Mouse (Mus musculus): Measurements from ENCODE around the gene Dcdc2a. TPM values are rescaled to one million over a fixed set of nuclear protein-coding genes. Genes with fewer than 3 reads are reported as not detected.
A peak's percentile ranks its signal among the peaks of the same experiment; 100 is the strongest.

Dcdc2a gene
- polyA plus RNA-seq, 1 experiment from 2014 or later: 2.5 TPM

DNA sequence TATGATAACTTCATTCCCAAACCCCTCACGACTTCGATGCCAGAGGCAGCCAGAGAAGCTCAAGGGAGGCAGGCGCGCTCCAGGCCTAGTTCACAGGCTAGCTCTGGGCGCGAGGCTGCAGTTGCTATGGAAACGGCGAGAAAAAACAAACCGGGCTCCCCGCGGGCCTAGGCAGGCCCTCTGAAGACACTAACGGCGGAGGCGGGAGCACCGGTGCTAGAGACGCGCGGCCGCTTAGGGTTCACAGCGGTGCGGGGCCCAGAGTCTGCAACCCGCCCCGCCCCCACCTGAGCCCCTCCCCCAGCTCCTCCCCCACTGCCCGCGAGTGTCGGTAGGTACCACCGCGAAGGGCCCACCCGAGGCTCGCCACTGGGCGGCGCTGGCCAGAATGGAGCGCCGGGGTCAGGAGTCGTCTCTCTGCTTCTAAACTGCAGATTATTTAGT, 671 bp upstream of the Dcdc2a start:
- H3K27ac ChIP-seq (replicated peaks): no peak overlapping the region
- peak overlapping the region; percentile 93 for H3K4me2 ChIP-seq (replicated peaks)
- peaks cover 6% of the 10 kb centered on the region for H3K9me3 ChIP-seq
- peaks cover 38% of the 10 kb centered on the region for H3K27me3 ChIP-seq
- WGBS: under 1% methylated on average over 25 of the region's 35 CpGs
- peak overlapping the region; percentile 55 for H3K9ac ChIP-seq (replicated peaks)
- peak; percentile 96 for ATAC-seq (ENCODE audit: low FRiP score, low read depth)
- H3K4me3 ChIP-seq: peak overlapping the region; percentile 52
- peaks cover 16% of the 10 kb centered on the region for H3K4me1 ChIP-seq
- no peaks in the 10 kb centered on the region for H3K36me3 ChIP-seq

DNA sequence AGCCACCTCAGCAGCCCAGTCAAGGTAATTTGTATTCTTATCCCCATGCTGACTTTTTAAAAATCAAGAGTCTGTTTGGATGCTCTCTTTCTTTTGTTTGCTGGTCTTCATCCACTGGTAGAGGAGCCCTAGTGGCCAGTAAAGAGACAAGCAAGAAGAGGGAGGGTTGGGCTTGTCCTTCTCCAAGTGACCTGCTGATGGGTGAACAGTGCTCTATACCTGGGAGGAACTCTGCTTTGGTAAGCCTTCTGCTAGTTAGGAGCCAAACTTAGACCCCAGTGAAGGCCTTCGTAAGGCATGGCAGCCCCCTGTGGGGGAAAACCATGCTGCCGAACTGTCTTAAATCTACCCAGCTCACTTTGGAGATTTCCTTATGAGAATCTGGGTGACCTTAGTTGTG, 10.9 kb downstream of the Dcdc2a start:
- WGBS: 95% methylated on average over 2 of the region's 2 CpGs
- no peaks in the 10 kb centered on the region for H3K9me3 ChIP-seq
- H3K36me3 ChIP-seq: no peaks in the 10 kb centered on the region
- no peak for ATAC-seq (ENCODE audit: low FRiP score, low read depth)
- no peak overlapping the region for H3K27ac ChIP-seq (replicated peaks)
- no peak overlapping the region for H3K9ac ChIP-seq (replicated peaks)
- H3K27me3 ChIP-seq: no peaks in the 10 kb centered on the region
- H3K4me1 ChIP-seq: no peaks in the 10 kb centered on the region
- no peak overlapping the region for H3K4me2 ChIP-seq (replicated peaks)
- H3K4me3 ChIP-seq: no peak overlapping the region

DNA sequence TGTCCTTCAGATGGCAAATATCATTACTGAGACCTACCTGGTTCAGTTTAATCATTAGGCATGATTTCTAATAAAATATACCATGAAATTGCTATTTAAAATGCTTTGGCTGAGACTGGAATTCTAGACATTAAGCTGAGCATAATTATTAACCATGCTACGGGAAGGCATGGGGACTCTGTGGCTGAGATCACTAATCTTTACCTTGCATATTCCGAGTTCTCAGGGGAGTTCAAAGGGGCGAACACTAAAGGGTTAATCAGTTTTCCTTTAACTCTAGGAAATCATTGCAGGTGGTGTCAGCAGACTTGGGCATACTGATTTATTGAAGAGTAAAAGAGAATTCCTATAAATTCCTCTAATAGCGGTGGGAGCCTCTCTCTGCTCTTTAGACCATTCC, 11.4 kb downstream of the Dcdc2a start:
- Histone ChIP-seq H3K36me3 (no peaks in the 10 kb centered on the region), H3K9ac (replicated peaks) (no peak overlapping the region), H3K27me3 (no peaks in the 10 kb centered on the region), H3K27ac (replicated peaks) (no peak overlapping the region), H3K4me1 (no peaks in the 10 kb centered on the region), H3K4me3 (no peak overlapping the region), H3K9me3 (no peaks in the 10 kb centered on the region), H3K4me2 (replicated peaks) (no peak overlapping the region)
- 81% methylated on average over 4 of the region's 4 CpGs for WGBS
- ATAC-seq (ENCODE audit: low FRiP score, low read depth): no peak

DNA sequence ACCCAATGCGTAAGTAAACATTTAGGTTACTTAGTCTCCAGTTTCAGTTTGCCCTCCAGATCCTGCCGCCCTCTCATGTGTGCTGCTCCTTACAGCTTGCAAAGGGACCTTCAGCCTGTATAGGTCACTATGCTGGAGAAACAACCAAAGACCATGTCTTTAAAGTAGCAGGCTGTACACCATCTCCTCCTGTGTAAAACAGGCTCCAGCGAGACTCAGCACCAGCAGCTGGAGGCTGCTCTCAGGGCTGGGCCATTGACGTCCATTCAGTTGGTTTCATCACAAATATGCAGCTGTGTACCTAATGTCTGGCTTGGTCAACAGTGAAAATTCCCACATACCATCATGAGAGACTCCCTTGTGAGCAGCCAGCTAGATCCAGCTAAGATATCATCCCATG, 14.0 kb downstream of the Dcdc2a start:
- H3K27ac ChIP-seq (replicated peaks): no peak overlapping the region
- H3K4me1 ChIP-seq: no peaks in the 10 kb centered on the region
- H3K4me3 ChIP-seq: no peak overlapping the region
- H3K4me2 ChIP-seq (replicated peaks): no peak overlapping the region
- no peaks in the 10 kb centered on the region for H3K27me3 ChIP-seq
- H3K9me3 ChIP-seq: no peaks in the 10 kb centered on the region
- H3K9ac ChIP-seq (replicated peaks): no peak overlapping the region
- no peaks in the 10 kb centered on the region for H3K36me3 ChIP-seq
- no peak for ATAC-seq (ENCODE audit: low FRiP score, low read depth)
- 83% methylated on average over 4 of the region's 4 CpGs for WGBS

DNA sequence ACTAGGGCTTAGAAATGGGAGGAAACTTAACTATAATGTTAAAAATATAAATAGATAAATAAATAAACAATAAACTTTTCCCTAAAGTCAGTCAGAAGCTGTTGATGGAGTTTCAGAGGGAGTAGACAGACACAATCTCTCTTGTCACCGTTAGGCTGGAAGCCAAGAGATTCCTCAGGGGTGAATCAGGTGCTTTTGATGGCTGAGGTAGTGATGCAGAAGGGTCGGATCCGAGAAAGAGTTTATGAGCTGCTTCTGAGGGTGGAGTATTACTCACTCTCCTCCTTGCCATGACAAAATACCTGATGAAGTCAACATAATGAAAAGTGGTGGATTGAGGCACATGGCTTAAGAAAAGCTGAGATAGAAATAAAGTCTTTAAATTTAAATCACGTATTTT, 15.0 kb downstream of the Dcdc2a start:
- WGBS: 89% methylated on average over 4 of the region's 4 CpGs
- H3K4me2 ChIP-seq (replicated peaks): no peak overlapping the region
- no peak overlapping the region for H3K4me3 ChIP-seq
- ATAC-seq (ENCODE audit: low FRiP score, low read depth): no peak
- no peak overlapping the region for H3K27ac ChIP-seq (replicated peaks)
- no peaks in the 10 kb centered on the region for H3K27me3 ChIP-seq
- no peaks in the 10 kb centered on the region for H3K4me1 ChIP-seq
- no peaks in the 10 kb centered on the region for H3K9me3 ChIP-seq
- no peak overlapping the region for H3K9ac ChIP-seq (replicated peaks)
- no peaks in the 10 kb centered on the region for H3K36me3 ChIP-seq

DNA sequence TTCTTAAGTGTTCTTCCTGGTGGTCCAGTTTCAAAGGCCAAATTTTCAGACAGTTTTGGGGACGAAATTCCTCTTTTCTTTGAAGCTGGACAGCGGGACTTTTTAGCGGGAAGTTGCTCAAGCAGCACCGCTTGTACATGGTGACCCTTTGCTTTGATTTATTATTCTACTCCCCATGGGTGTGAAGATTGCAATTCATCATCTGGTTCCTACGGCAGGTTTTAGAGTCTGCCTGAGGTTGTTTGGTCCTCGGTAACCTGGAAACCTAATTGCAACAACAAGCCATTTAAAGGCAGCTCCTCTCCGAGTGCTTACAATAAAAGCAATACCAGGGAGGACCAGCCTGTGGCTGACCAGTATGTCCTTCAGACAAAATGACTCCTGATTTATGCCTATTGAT, 21.5 kb downstream of the Dcdc2a start:
- H3K4me1 ChIP-seq: 0 out of 2 replicates have a peak, but pooled peaks cover 3% of the 10 kb centered on the region
- H3K36me3 ChIP-seq: no peaks in the 10 kb centered on the region
- 32% methylated on average over 7 of the region's 7 CpGs for WGBS

DNA sequence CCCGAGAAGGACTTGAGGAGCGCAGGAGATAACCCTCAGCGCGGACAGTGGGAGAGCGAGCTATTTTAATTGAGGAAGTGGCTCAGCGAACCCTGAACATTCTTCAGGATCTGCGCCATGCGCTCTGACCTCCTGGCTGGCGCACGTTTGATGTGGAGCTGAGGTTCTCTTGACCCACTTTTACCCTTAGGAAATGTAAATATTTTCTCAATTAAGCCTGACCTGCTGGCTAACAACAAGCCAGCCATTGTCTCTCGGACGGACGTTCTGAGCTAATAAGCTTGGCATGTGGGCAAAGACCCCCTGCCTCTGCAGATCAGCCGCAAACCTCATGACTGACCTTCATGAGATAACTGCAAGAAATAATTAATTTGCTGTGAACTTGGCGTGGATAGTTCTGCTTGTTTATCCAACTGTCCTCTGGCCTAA, 27.4 kb downstream of the Dcdc2a start:
- Histone ChIP-seq H3K9me3 (no peaks in the 10 kb centered on the region), H3K4me1 (no peaks in the 10 kb centered on the region; the same call in 1 of the 2 replicates), H3K9ac (replicated peaks) (no peak overlapping the region), H3K4me3 (no peak overlapping the region), H3K4me2 (replicated peaks) (no peak overlapping the region), H3K27ac (replicated peaks) (no peak overlapping the region), H3K36me3 (no peaks in the 10 kb centered on the region), H3K27me3 (no peaks in the 10 kb centered on the region)
- no peak for ATAC-seq (ENCODE audit: low FRiP score, low read depth)
- 29% methylated on average over 15 of the region's 15 CpGs for WGBS

More for the DNA sequence above, 21.5 kb downstream of the Dcdc2a start:
- no peak overlapping the region for H3K4me3 ChIP-seq
- H3K4me2 ChIP-seq (replicated peaks): no peak overlapping the region
- no peaks in the 10 kb centered on the region for H3K27me3 ChIP-seq
- H3K9ac ChIP-seq (replicated peaks): no peak overlapping the region
- H3K9me3 ChIP-seq: no peaks in the 10 kb centered on the region
- no peak overlapping the region for H3K27ac ChIP-seq (replicated peaks)
- no peak for ATAC-seq (ENCODE audit: low FRiP score, low read depth)

DNA sequence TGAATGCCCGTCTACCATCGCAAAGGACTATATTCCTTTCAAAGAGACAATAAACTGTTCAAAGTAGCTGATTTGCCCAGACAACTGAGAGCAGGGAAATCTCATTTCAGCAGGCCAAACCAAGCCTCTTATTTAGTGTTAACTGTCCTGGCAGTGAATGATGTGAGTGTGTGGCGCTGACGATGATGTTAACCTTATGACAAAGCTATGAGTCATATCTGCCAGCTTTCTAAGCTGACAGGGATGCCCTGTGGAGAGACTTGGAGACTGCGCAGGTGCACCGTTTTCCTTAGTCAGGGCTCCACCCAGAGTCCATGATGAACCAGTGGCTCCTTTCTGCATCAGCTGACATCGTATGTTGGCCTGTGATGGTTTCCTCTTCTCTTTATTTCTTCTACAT, 29.3 kb downstream of the Dcdc2a start:
- Histone ChIP-seq H3K27me3 (no peaks in the 10 kb centered on the region), H3K4me2 (replicated peaks) (no peak overlapping the region), H3K36me3 (no peaks in the 10 kb centered on the region), H3K4me3 (no peak overlapping the region), H3K27ac (replicated peaks) (no peak overlapping the region), H3K9me3 (no peaks in the 10 kb centered on the region), H3K4me1 (no peaks in the 10 kb centered on the region; the same call in 1 of the 2 replicates), H3K9ac (replicated peaks) (no peak overlapping the region)
- 91% methylated on average over 7 of the region's 7 CpGs for WGBS
- ATAC-seq (ENCODE audit: low FRiP score, low read depth): no peak

DNA sequence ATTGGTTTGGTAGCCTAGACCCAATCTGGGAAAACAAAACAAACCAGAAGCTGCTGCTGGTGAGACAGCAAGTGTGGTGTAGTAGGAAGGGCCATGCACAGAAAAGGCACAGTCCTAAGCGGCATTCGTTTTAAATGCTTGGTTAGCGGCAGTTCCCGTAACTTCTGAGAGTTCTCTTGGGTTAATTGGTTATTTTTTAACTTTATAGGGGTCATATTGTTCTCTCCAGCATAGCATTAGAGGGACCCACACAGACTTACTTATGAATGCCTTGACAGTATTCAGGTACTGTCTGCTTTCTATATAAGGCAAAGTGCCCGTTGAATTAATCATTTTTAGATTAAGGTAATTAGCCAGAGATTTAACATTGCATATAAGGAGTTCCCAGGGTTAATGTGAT, 35.5 kb downstream of the Dcdc2a start:
- ATAC-seq (ENCODE audit: low FRiP score, low read depth): no peak
- 89% methylated on average over 5 of the region's 5 CpGs for WGBS
- H3K4me1 ChIP-seq: no peaks in the 10 kb centered on the region

DNA sequence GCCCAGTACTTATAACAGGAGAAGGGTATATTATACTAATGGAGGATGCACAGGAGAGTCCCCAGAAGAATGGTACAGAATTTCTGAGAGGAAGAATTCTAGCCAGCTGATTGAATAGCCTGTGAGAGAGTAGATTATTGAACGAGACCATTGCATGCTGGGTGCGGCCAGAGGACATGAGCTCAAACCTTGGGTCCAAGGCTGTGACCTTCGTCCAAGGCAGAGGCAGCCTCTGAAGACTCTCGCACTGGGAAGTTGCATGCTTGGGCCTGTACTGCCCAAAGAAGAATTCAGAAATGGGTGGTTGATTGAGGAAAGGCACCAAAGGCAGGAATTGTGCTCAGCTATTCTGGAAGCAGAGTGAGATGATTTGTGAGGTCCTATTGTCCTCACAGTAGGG, 38.0 kb downstream of the Dcdc2a start:
- Histone ChIP-seq H3K4me2 (replicated peaks) (no peak overlapping the region), H3K27ac (replicated peaks) (no peak overlapping the region), H3K9me3 (no peaks in the 10 kb centered on the region), H3K4me1 (no peaks in the 10 kb centered on the region), H3K4me3 (no peak overlapping the region), H3K36me3 (no peaks in the 10 kb centered on the region), H3K27me3 (no peaks in the 10 kb centered on the region), H3K9ac (replicated peaks) (no peak overlapping the region)
- ATAC-seq (ENCODE audit: low FRiP score, low read depth): no peak
- WGBS: 85% methylated on average over 4 of the region's 4 CpGs

More for the DNA sequence above, 35.5 kb downstream of the Dcdc2a start:
- Histone ChIP-seq H3K27me3 (no peaks in the 10 kb centered on the region), H3K27ac (replicated peaks) (no peak overlapping the region), H3K4me2 (replicated peaks) (no peak overlapping the region), H3K9ac (replicated peaks) (no peak overlapping the region), H3K9me3 (no peaks in the 10 kb centered on the region), H3K4me3 (no peak overlapping the region), H3K36me3 (no peaks in the 10 kb centered on the region)

DNA sequence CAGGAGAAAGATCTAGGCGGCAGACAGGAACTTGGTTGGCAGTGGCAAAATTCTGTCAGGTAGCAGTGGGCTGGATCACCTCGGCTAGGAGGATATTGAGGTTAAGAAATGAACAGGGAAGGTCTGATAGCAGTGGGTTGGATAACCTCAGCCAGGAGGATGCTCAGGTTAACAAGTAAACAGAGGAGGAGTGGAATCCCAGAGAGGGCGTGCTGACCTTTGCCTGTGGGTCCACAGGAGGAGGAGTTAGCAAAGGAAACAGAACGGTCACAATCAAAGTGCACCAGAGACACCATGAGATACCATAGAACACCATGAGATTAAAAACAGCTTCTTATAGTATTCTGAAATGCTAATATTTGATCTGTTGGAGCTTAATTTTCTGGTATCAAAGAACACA, 38.6 kb downstream of the Dcdc2a start:
- H3K4me3 ChIP-seq: no peak overlapping the region
- ATAC-seq (ENCODE audit: low FRiP score, low read depth): no peak
- H3K4me2 ChIP-seq (replicated peaks): no peak overlapping the region
- H3K9me3 ChIP-seq: no peaks in the 10 kb centered on the region
- no peak overlapping the region for H3K27ac ChIP-seq (replicated peaks)
- no peaks in the 10 kb centered on the region for H3K36me3 ChIP-seq
- H3K9ac ChIP-seq (replicated peaks): no peak overlapping the region
- no peaks in the 10 kb centered on the region for H3K4me1 ChIP-seq
- WGBS: 85% methylated on average over 4 of the region's 4 CpGs
- H3K27me3 ChIP-seq: no peaks in the 10 kb centered on the region

DNA sequence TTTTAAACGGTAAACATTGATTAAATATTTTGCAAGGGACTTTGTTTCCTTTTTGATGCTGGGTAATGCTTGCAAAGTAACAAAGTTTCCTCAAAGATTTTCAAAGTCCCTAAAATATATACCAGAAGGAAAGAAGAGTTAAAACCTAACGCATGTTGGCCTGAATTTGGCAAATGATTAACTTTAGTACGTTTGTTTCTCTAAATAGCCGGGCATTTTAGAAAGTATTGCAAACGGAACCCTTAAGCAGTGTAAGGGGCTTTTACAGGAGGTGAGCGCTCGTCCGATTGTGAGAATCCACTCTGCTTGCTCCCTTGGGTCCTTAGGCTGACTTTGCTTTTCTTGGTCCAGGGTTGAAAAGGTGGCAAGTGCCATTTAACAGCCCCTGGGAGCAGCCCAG, 41.5 kb downstream of the Dcdc2a start:
- 90% methylated on average over 8 of the region's 8 CpGs for WGBS
- H3K4me3 ChIP-seq: no peak overlapping the region
- no peaks in the 10 kb centered on the region for H3K27me3 ChIP-seq
- H3K9ac ChIP-seq (replicated peaks): no peak overlapping the region
- H3K36me3 ChIP-seq: no peaks in the 10 kb centered on the region
- no peaks in the 10 kb centered on the region for H3K4me1 ChIP-seq
- H3K27ac ChIP-seq (replicated peaks): no peak overlapping the region
- no peak for ATAC-seq (ENCODE audit: low FRiP score, low read depth)
- no peaks in the 10 kb centered on the region for H3K9me3 ChIP-seq
- no peak overlapping the region for H3K4me2 ChIP-seq (replicated peaks)

DNA sequence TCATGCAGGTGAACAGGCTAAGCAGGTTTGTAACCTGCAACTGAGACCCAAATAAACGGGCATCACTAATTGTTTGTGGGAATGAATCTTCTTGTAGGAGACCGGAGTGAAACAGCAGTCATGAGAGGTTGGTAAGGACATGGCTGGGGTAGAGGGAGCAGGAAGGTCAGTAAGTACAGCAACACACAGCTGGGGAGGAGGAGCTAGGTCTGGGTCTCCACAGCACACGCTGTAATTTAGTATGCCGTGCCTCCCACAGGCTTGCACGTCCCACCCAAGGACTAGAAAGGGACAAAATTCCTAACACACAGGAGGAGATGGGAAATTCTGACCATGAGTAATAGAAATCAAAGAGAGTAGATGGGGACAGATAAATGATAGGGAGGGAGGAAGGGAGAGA, 42.8 kb downstream of the Dcdc2a start:
- no peak for ATAC-seq (ENCODE audit: low FRiP score, low read depth)

More for the DNA sequence above, 42.8 kb downstream of the Dcdc2a start:
- H3K4me3 ChIP-seq: no peak overlapping the region
- no peak overlapping the region for H3K4me2 ChIP-seq (replicated peaks)
- H3K4me1 ChIP-seq: no peaks in the 10 kb centered on the region
- no peak overlapping the region for H3K9ac ChIP-seq (replicated peaks)
- H3K36me3 ChIP-seq: no peaks in the 10 kb centered on the region
- H3K9me3 ChIP-seq: no peaks in the 10 kb centered on the region
- no peaks in the 10 kb centered on the region for H3K27me3 ChIP-seq
- H3K27ac ChIP-seq (replicated peaks): no peak overlapping the region
- 82% methylated on average over 5 of the region's 5 CpGs for WGBS
